Mouse (Mus musculus) lung, embryonic 16.5 days (tissue): ENCODE data around the gene Ubqln5. TPM values are rescaled to one million over a fixed set of nuclear protein-coding genes. Genes with fewer than 3 reads are reported as not detected.

Experiments used
- ATAC-seq: fragments of 200-750 bp; cut with Nextera tagmentation; 2 replicates; pipeline ENCODE4 v1.8.0; 2017; ENCODE audit warnings: low read depth, mild to moderate bottlenecking, moderate library complexity
- H3K27ac ChIP-seq: fragments of 300-500 bp; sonication (generic); 2 replicates; pipeline ENCODE4 v1.5.1; 2014; ENCODE audit warnings: mild to moderate bottlenecking, control low read depth, low read length
- H3K27me3 ChIP-seq: fragments of 300-500 bp; sonication (generic); 2 replicates; pipeline ENCODE4 v1.6.1; 2014; ENCODE audit warnings: low read depth, low read length, mixed read lengths; ENCODE audit not compliant: control insufficient read depth, insufficient read depth
- H3K36me3 ChIP-seq: fragments of 300-500 bp; sonication (generic); 2 replicates; pipeline ENCODE4 v1.6.1; 2014; ENCODE audit warnings: low read length; ENCODE audit not compliant: control insufficient read depth, insufficient read depth
- H3K4me1 ChIP-seq: fragments of 300-500 bp; sonication (generic); replicated peaks from 2 replicates; pipeline ENCODE4 v1.6.1; 2014; ENCODE audit warnings: low read length, mixed read lengths; ENCODE audit not compliant: control insufficient read depth, insufficient read depth
- H3K4me2 ChIP-seq: fragments of 300-500 bp; sonication (generic); 2 replicates; pipeline ENCODE4 v1.6.1; 2014; ENCODE audit warnings: low read depth, low read length, control low read depth
- H3K4me3 ChIP-seq: fragments of 300-500 bp; sonication (generic); 2 replicates; pipeline ENCODE4 v1.5.1; 2014; ENCODE audit warnings: mild to moderate bottlenecking, low read length, control low read depth
- H3K9ac ChIP-seq: fragments of 300-500 bp; sonication (generic); 2 replicates; pipeline ENCODE4 v1.6.1; 2014; ENCODE audit warnings: low read length, control low read depth
- H3K9me3 ChIP-seq: fragments of 300-500 bp; sonication (generic); 2 replicates; pipeline ENCODE4 v1.6.1; 2016; ENCODE audit warnings: low read length; ENCODE audit not compliant: control insufficient read depth
- WGBS: fragments of 180-500 bp; shearing (Covaris S2); extraction: QIAGEN DNeasy Blood & Tissue Kit; methylation state at CpG from one replicate; pipeline ENCODE4 v1.1.7; 2014; 5-methylcytosine and 5-hydroxymethylcytosine counted together
- polyA plus RNA-seq: library from polyadenylated mRNA; unstranded; fragments of >200 nt; fragmentation: Nextera tagmentation; extraction: Ambion mirVana; gene quantifications from 2 replicates; pipeline ENCODE4 v1.2.1, GENCODE M21; 2015

The Ubqln5 gene
- polyA plus RNA-seq, 1 experiment from 2014 or later, result not detected

DNA sequence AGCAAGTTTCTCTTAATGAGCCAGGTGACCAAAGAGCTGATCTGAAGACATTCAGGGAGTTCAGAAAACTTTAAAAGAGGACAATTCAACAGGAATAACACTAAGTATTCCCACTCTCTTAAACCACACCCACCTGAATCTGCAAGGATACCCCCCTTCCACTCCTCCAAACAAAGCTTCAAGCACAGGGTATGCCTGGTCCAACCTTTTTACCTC lies 25.0 kb downstream of the Ubqln5 start, which contains the start of gene Olfr646:
TSS of gene Olfr646 (plus strand) at position 117 of the 216 bp plus-strand sequence.
- H3K4me1 ChIP-seq, result no peaks in the 10 kb centered on the region
- no peak within 1 kb of the TSS for H3K4me2 ChIP-seq
- H3K36me3 ChIP-seq, result no peaks in the 10 kb centered on the region
- no peak for ATAC-seq
- no peaks in the 10 kb centered on the region for H3K9me3 ChIP-seq
- H3K9ac ChIP-seq, result no peak within 1 kb of the TSS
- H3K4me3 ChIP-seq, result no peak within 1 kb of the TSS
- no peaks in the 10 kb centered on the region for H3K27me3 ChIP-seq
- H3K27ac ChIP-seq, result no peak within 1 kb of the TSS

GRCm38 (mm10) chr7:104103913-104104756 lies 25.5 kb downstream of the Ubqln5 start:
- 66% methylated on average over 4 of the region's 4 CpGs for WGBS
- ATAC-seq, result no peak
- Histone ChIP-seq H3K9ac (no peak overlapping the region), H3K4me1 (no peaks in the 10 kb centered on the region), H3K4me2 (no peak overlapping the region), H3K36me3 (no peaks in the 10 kb centered on the region), H3K4me3 (no peak overlapping the region), H3K27ac (no peak overlapping the region), H3K27me3 (no peaks in the 10 kb centered on the region), H3K9me3 (no peaks in the 10 kb centered on the region)

GRCm38 (mm10) chr7:104085365-104085764 lies 44.3 kb downstream of the Ubqln5 start, which contains the start of gene Olfr645:
Gene Olfr645 (minus strand): TSS chr7:104085465.
- no peaks in the 10 kb centered on the region for H3K4me1 ChIP-seq
- no peaks in the 10 kb centered on the region for H3K27me3 ChIP-seq
- H3K27ac ChIP-seq, result no peak within 1 kb of the TSS
- no peak within 1 kb of the TSS for H3K9ac ChIP-seq
- H3K4me3 ChIP-seq, result no peak within 1 kb of the TSS
- no peaks in the 10 kb centered on the region for H3K36me3 ChIP-seq
- ATAC-seq, result no peak
- no peaks in the 10 kb centered on the region for H3K9me3 ChIP-seq
- 70% methylated on average over 1 of the region's 1 CpGs for WGBS
- no peak within 1 kb of the TSS for H3K4me2 ChIP-seq

Other genes starting within 250 kb of the Ubqln5 start
- gene Olfr66, start 243.6 kb downstream of the Ubqln5 start, polyA plus RNA-seq, result not detected in 2 replicates
- not detected in 2 replicates for gene Olfr64, start 235.3 kb downstream of the Ubqln5 start, polyA plus RNA-seq
- not detected in 2 replicates for gene Olfr65, start 226.3 kb downstream of the Ubqln5 start, polyA plus RNA-seq
- not detected in 2 replicates for gene Olfr631, start 201.0 kb downstream of the Ubqln5 start, polyA plus RNA-seq
- not detected in 2 replicates for gene Olfr632, start 195.5 kb downstream of the Ubqln5 start, polyA plus RNA-seq
- gene Olfr633, start 185.4 kb downstream of the Ubqln5 start, polyA plus RNA-seq, result not detected in 2 replicates
- gene Olfr635, start 158.7 kb downstream of the Ubqln5 start, polyA plus RNA-seq, result not detected in 2 replicates
- gene Olfr638, start 131.1 kb downstream of the Ubqln5 start, polyA plus RNA-seq, result not detected in 2 replicates
- gene Olfr639, start 112.5 kb downstream of the Ubqln5 start, polyA plus RNA-seq, result not detected in 2 replicates
- gene Olfr640, start 104.3 kb downstream of the Ubqln5 start, polyA plus RNA-seq, result not detected in 2 replicates
- not detected in 2 replicates for gene Olfr641, start 94.4 kb downstream of the Ubqln5 start, polyA plus RNA-seq
- not detected in 2 replicates for gene Olfr642, start 77.2 kb downstream of the Ubqln5 start, polyA plus RNA-seq
- gene 4930516K23Rik, start 68.4 kb downstream of the Ubqln5 start, polyA plus RNA-seq, result not detected in 2 replicates
- gene Olfr644, start 58.0 kb downstream of the Ubqln5 start, polyA plus RNA-seq, result not detected in 2 replicates
- not detected in 2 replicates for gene Olfr645, start 44.4 kb downstream of the Ubqln5 start, polyA plus RNA-seq
- not detected in 2 replicates for gene Olfr646, start 25.0 kb downstream of the Ubqln5 start, polyA plus RNA-seq
- gene Olfr643, start 7.6 kb upstream of the Ubqln5 start, polyA plus RNA-seq, result not detected in 2 replicates
- gene Ubqln3, start 13.5 kb upstream of the Ubqln5 start, polyA plus RNA-seq, result not detected in 2 replicates
- gene Ubqlnl, start 20.7 kb upstream of the Ubqln5 start, polyA plus RNA-seq, result not detected in 2 replicates
- 0.20 TPM in 1 of 2 replicates, not detected in the other for gene Olfm5, start 35.0 kb upstream of the Ubqln5 start, polyA plus RNA-seq
- 0.16 and 0.21 TPM in 2 replicates for gene Olfr648, start 53.6 kb upstream of the Ubqln5 start, polyA plus RNA-seq
- gene Olfr649, start 66.2 kb upstream of the Ubqln5 start, polyA plus RNA-seq, result not detected in 2 replicates
- 0.74 and 1.4 TPM in 2 replicates for gene Trim6, start 89.0 kb upstream of the Ubqln5 start, polyA plus RNA-seq
- 2.6 and 3.8 TPM in 2 replicates for gene Trim34a, start 114.6 kb upstream of the Ubqln5 start, polyA plus RNA-seq
- 0.39 and 0.74 TPM in 2 replicates for gene Trim5, start 158.3 kb upstream of the Ubqln5 start, polyA plus RNA-seq
- 4.3 and 6.8 TPM in 2 replicates for gene Trim12a, start 185.6 kb upstream of the Ubqln5 start, polyA plus RNA-seq
- gene Trim34b, start 199.6 kb upstream of the Ubqln5 start, polyA plus RNA-seq, result 0.15 TPM in 1 of 2 replicates, not detected in the other
- 1.6 and 2.6 TPM in 2 replicates for gene Trim12c, start 223.5 kb upstream of the Ubqln5 start, polyA plus RNA-seq
- gene Trim30b, start 240.1 kb upstream of the Ubqln5 start, polyA plus RNA-seq, result 0.09 and 0.10 TPM in 2 replicates